Mouse (Mus musculus) inflammation-experienced regulatory T-cells, adult 6 months (primary cell): ENCODE results near the gene Ifit1bl1. TPM values are rescaled to one million over a fixed set of nuclear protein-coding genes. Genes with fewer than 3 reads are reported as not detected.

ENCODE experiments used
- polyA plus RNA-seq, 3 experiments: library from polyadenylated mRNA; unstranded; fragments of 100-300 nt; shearing (Covaris generic); gene quantifications; one replicate each; pipeline ENCODE4 v1.2.1; 2017

Ifit1bl1 gene
- polyA plus RNA-seq, 3 experiments from 2014 or later, result 76.3 to 104 (median 82.1) TPM

Other genes starting within 250 kb of the Ifit1bl1 start
- gene Ch25h, start 126.8 kb downstream of the Ifit1bl1 start, polyA plus RNA-seq, result under 1 TPM in 1 of 3 experiments, not detected in 2; 0.26 TPM
- gene Lipa, start 74.5 kb downstream of the Ifit1bl1 start, polyA plus RNA-seq, result 10 to 100 TPM; 64.4 to 96.0 (median 93.8) TPM
- gene Ifit2, start 51.3 kb downstream of the Ifit1bl1 start, polyA plus RNA-seq, result 10 to 100 TPM; 21.6 to 26.7 (median 26.3) TPM
- 10 to 100 TPM; 19.4 to 35.1 (median 26.7) TPM for gene Ifit3, start 18.4 kb downstream of the Ifit1bl1 start, polyA plus RNA-seq
- gene Ifit3b, start 6.0 kb upstream of the Ifit1bl1 start, polyA plus RNA-seq, result 1 to 10 TPM; 4.1 to 6.7 (median 6.2) TPM
- gene Ifit1bl2, start 38.8 kb upstream of the Ifit1bl1 start, polyA plus RNA-seq, result 1 to 10 TPM; 1.1 to 1.3 (median 1.1) TPM
- gene Ifit1, start 38.9 kb upstream of the Ifit1bl1 start, polyA plus RNA-seq, result 10 to 100 TPM; 33.8 to 38.0 (median 34.8) TPM
- under 1 TPM in 1 of 3 experiments, not detected in 2; 0.18 TPM for gene Slc16a12, start 145.3 kb upstream of the Ifit1bl1 start, polyA plus RNA-seq